Mouse (Mus musculus) ES-E14 (cell line): ENCODE results near the gene Rtn4ip1.

Experiments used
- CHD2 ChIP-seq: IDR thresholded peaks from 2 replicates; pipeline ENCODE4 v1.6.1; 2014; ENCODE audit warnings: mild to moderate bottlenecking, low read depth, low read length, inconsistent platforms
- HCFC1 ChIP-seq: IDR thresholded peaks from 2 replicates; pipeline ENCODE4 v1.6.1; 2012; ENCODE audit warnings: low read length, inconsistent platforms, borderline replicate concordance; ENCODE audit not compliant: insufficient read depth
- ZC3H11A ChIP-seq: IDR thresholded peaks from 2 replicates; pipeline ENCODE4 v1.6.1; 2012; ENCODE audit warnings: low read depth, mild to moderate bottlenecking, inconsistent platforms, low read length, borderline replicate concordance
- ZNF384 ChIP-seq: IDR thresholded peaks from 2 replicates; pipeline ENCODE4 v1.6.1; 2012; ENCODE audit warnings: low read depth, low read length, inconsistent platforms

DNA sequence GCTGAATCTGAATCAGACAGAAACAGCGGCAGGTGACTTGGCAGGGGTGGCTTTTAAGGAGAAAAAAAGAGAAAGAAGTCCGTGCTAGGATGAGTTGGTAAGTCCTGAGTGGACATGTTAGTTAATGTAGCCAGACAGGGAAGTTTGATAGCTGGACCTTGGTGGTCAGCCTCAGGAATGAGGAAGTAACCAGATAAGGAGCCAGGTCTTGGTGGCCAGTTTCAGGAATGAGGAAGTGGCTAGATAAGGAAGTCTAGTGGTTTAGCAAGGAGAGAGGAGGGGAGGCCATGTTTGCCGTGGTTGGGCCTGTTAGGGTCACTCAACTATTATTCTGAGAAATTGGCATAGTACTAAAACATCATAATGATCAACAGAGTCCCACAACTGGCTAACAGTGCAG lies 45.3 kb upstream of the Rtn4ip1 start:
- TF ChIP-seq ZNF384 (no peak), CHD2 (no peak), ZC3H11A (no peak), HCFC1 (no peak)
